Mouse (Mus musculus) forebrain, embryonic 12.5 days (tissue): ENCODE results near the gene Ablim1. TPM values are rescaled to one million over a fixed set of nuclear protein-coding genes. Genes with fewer than 3 reads are reported as not detected.

Experiments used
- ATAC-seq: fragments of 200-750 bp; cut with Nextera tagmentation; 2 replicates; pipeline ENCODE4 v1.8.0; 2017; ENCODE audit warnings: moderate TSS enrichment; ENCODE audit not compliant: low FRiP score
- H3K27ac ChIP-seq: fragments of 300-500 bp; sonication (generic); 2 replicates; pipeline ENCODE4 v1.5.1; 2016; ENCODE audit warnings: mild to moderate bottlenecking
- H3K27me3 ChIP-seq: fragments of 300-500 bp; sonication (generic); 2 replicates; pipeline ENCODE4 v1.6.1; 2016; ENCODE audit warnings: mild to moderate bottlenecking
- H3K36me3 ChIP-seq: fragments of 300-500 bp; sonication (generic); replicated peaks from 2 replicates; pipeline ENCODE4 v1.6.1; 2016; ENCODE audit warnings: mild to moderate bottlenecking
- H3K4me1 ChIP-seq: fragments of 300-500 bp; sonication (generic); 2 replicates; pipeline ENCODE4 v1.6.1; 2016
- H3K4me2 ChIP-seq: fragments of 300-500 bp; sonication (generic); 2 replicates; pipeline ENCODE4 v1.6.1; 2016; ENCODE audit warnings: mild to moderate bottlenecking, moderate library complexity
- H3K4me3 ChIP-seq: fragments of 300-500 bp; sonication (generic); replicated peaks from 2 replicates; pipeline ENCODE4 v1.5.1; 2016; ENCODE audit warnings: mild to moderate bottlenecking
- H3K9ac ChIP-seq: fragments of 300-500 bp; sonication (generic); 2 replicates; pipeline ENCODE4 v1.6.1; 2016; ENCODE audit warnings: mild to moderate bottlenecking
- H3K9me3 ChIP-seq: fragments of 300-500 bp; sonication (generic); 2 replicates; pipeline ENCODE4 v1.6.1; 2016
- WGBS: fragments of 180-500 bp; shearing (Covaris S2); methylation state at CpG from one replicate; pipeline ENCODE4 v1.1.7; 2016; 5-methylcytosine and 5-hydroxymethylcytosine counted together
- polyA plus RNA-seq: library from polyadenylated mRNA; unstranded; fragments of >200 nt; fragmentation: Nextera tagmentation; extraction: Ambion mirVana; gene quantifications from 2 replicates; pipeline ENCODE4 v1.2.1, GENCODE M21; 2016

Ablim1 gene
- polyA plus RNA-seq, 1 experiment from 2014 or later, result 17.7 TPM

GRCm38 (mm10) chr19:57067108-57067613, 247.6 kb downstream of the Ablim1 start:
- 89% methylated on average over 9 of the region's 9 CpGs for WGBS
- H3K27ac ChIP-seq, result no peak overlapping the region
- no peak for ATAC-seq
- H3K27me3 ChIP-seq, result no peaks in the 10 kb centered on the region
- H3K9me3 ChIP-seq, result no peaks in the 10 kb centered on the region
- no peak overlapping the region for H3K4me3 ChIP-seq
- H3K9ac ChIP-seq, result no peak overlapping the region
- no peak overlapping the region for H3K4me2 ChIP-seq
- H3K4me1 ChIP-seq, result no peaks in the 10 kb centered on the region; the same call in 1 of the 2 replicates
- H3K36me3 ChIP-seq, result no peaks in the 10 kb centered on the region; the same call in 1 of the 2 replicates

- no peaks in the 10 kb centered on the region; the same call in 1 of the 2 replicates for H3K36me3 ChIP-seq
- no peaks in the 10 kb centered on the region for H3K4me1 ChIP-seq
- ATAC-seq, result no peak
- H3K4me2 ChIP-seq, result no peak overlapping the region
- no peaks in the 10 kb centered on the region for H3K9me3 ChIP-seq
- H3K9ac ChIP-seq, result no peak overlapping the region
- H3K4me3 ChIP-seq, result no peak overlapping the region
- H3K27me3 ChIP-seq, result no peaks in the 10 kb centered on the region
- H3K27ac ChIP-seq, result no peak overlapping the region
- WGBS, result 35% methylated on average over 3 of the region's 3 CpGs
Measured at GRCm38 (mm10) chr19:57066313-57066712, 248.4 kb downstream of the Ablim1 start.

GRCm38 (mm10) chr19:57062746-57063145, 252.0 kb downstream of the Ablim1 start:
- no peak overlapping the region for H3K27ac ChIP-seq
- H3K4me1 ChIP-seq, result no peaks in the 10 kb centered on the region
- H3K4me3 ChIP-seq, result no peak overlapping the region
- no peak for ATAC-seq
- peaks cover 3% of the 10 kb centered on the region for H3K36me3 ChIP-seq
- no peak overlapping the region for H3K4me2 ChIP-seq
- no peak overlapping the region for H3K9ac ChIP-seq
- 51% methylated on average over 4 of the region's 4 CpGs for WGBS
- H3K27me3 ChIP-seq, result no peaks in the 10 kb centered on the region
- 0 out of 2 replicates have a peak, but pooled peaks cover 1% of the 10 kb centered on the region for H3K9me3 ChIP-seq

- Histone ChIP-seq H3K36me3 (peaks cover 5% of the 10 kb centered on the region), H3K4me2 (no peak overlapping the region), H3K27me3 (no peaks in the 10 kb centered on the region), H3K9ac (no peak overlapping the region), H3K9me3 (0 out of 2 replicates have a peak, but pooled peaks cover 4% of the 10 kb centered on the region), H3K4me1 (no peaks in the 10 kb centered on the region), H3K27ac (no peak overlapping the region), H3K4me3 (no peak overlapping the region)
- WGBS, result 56% methylated on average over 19 of the region's 19 CpGs
- ATAC-seq, result no peak
Measured at GRCm38 (mm10) chr19:57059018-57059580, 255.6 kb downstream of the Ablim1 start.

- Histone ChIP-seq H3K4me2 (no peak overlapping the region), H3K9me3 (0 out of 2 replicates have a peak, but pooled peaks cover 4% of the 10 kb centered on the region), H3K9ac (no peak overlapping the region), H3K27me3 (no peaks in the 10 kb centered on the region), H3K4me1 (no peaks in the 10 kb centered on the region), H3K4me3 (no peak overlapping the region), H3K36me3 (peaks cover 5% of the 10 kb centered on the region), H3K27ac (no peak overlapping the region)
- no peak for ATAC-seq
- WGBS, result 96% methylated on average over 2 of the region's 2 CpGs
Measured at GRCm38 (mm10) chr19:57057568-57057967, 257.2 kb downstream of the Ablim1 start.

GRCm38 (mm10) chr19:57055215-57056120, 259.3 kb downstream of the Ablim1 start:
- no peak overlapping the region for H3K4me3 ChIP-seq
- no peaks in the 10 kb centered on the region for H3K4me1 ChIP-seq
- peaks cover 5% of the 10 kb centered on the region for H3K36me3 ChIP-seq
- H3K4me2 ChIP-seq, result no peak overlapping the region
- H3K9me3 ChIP-seq, result 0 out of 2 replicates have a peak, but pooled peaks cover 4% of the 10 kb centered on the region
- H3K9ac ChIP-seq, result no peak overlapping the region
- 92% methylated on average over 16 of the region's 16 CpGs for WGBS
- no peak overlapping the region for H3K27ac ChIP-seq
- no peak for ATAC-seq
- peaks cover 3% of the 10 kb centered on the region; the same call in 1 of the 2 replicates for H3K27me3 ChIP-seq

GRCm38 (mm10) chr19:57052959-57053358, 261.8 kb downstream of the Ablim1 start:
- Histone ChIP-seq H3K9ac (no peak overlapping the region), H3K4me3 (no peak overlapping the region), H3K4me2 (no peak overlapping the region), H3K27me3 (peaks cover 3% of the 10 kb centered on the region; the same call in 1 of the 2 replicates), H3K9me3 (0 out of 2 replicates have a peak, but pooled peaks cover 4% of the 10 kb centered on the region), H3K27ac (no peak overlapping the region), H3K4me1 (peaks cover 9% of the 10 kb centered on the region), H3K36me3 (peaks cover 4% of the 10 kb centered on the region)
- ATAC-seq, result no peak
- 72% methylated on average over 8 of the region's 8 CpGs for WGBS

- H3K9me3 ChIP-seq, result no peaks in the 10 kb centered on the region
- WGBS, result 96% methylated on average over 7 of the region's 7 CpGs
- H3K27ac ChIP-seq, result no peak overlapping the region
- H3K9ac ChIP-seq, result no peak overlapping the region
- no peak overlapping the region for H3K4me3 ChIP-seq
- H3K4me2 ChIP-seq, result no peak overlapping the region
- peaks cover 3% of the 10 kb centered on the region; the same call in 1 of the 2 replicates for H3K27me3 ChIP-seq
- H3K36me3 ChIP-seq, result no peaks in the 10 kb centered on the region
- peaks cover 9% of the 10 kb centered on the region for H3K4me1 ChIP-seq
- no peak for ATAC-seq
Measured at GRCm38 (mm10) chr19:57052016-57052415, 262.7 kb downstream of the Ablim1 start.

GRCm38 (mm10) chr19:57049592-57050090, 265.1 kb downstream of the Ablim1 start:
- Histone ChIP-seq H3K27me3 (peaks cover 3% of the 10 kb centered on the region; the same call in 1 of the 2 replicates), H3K4me3 (no peak overlapping the region), H3K4me1 (peaks cover 9% of the 10 kb centered on the region), H3K9me3 (no peaks in the 10 kb centered on the region), H3K27ac (no peak overlapping the region), H3K36me3 (no peaks in the 10 kb centered on the region), H3K9ac (no peak overlapping the region), H3K4me2 (no peak overlapping the region)
- ATAC-seq, result no peak
- WGBS, result 35% methylated on average over 16 of the region's 16 CpGs

- H3K4me3 ChIP-seq, result no peak overlapping the region
- peaks cover 9% of the 10 kb centered on the region for H3K4me1 ChIP-seq
- no peak overlapping the region for H3K9ac ChIP-seq
- H3K9me3 ChIP-seq, result no peaks in the 10 kb centered on the region
- no peaks in the 10 kb centered on the region for H3K36me3 ChIP-seq
- 85% methylated on average over 9 of the region's 9 CpGs for WGBS
- H3K4me2 ChIP-seq, result no peak overlapping the region
- peaks cover 3% of the 10 kb centered on the region; the same call in 1 of the 2 replicates for H3K27me3 ChIP-seq
- H3K27ac ChIP-seq, result no peak overlapping the region
- no peak for ATAC-seq
Measured at GRCm38 (mm10) chr19:57047671-57048320, 266.9 kb downstream of the Ablim1 start.

- ATAC-seq, result no peak
- no peak overlapping the region for H3K4me2 ChIP-seq
- no peak overlapping the region for H3K9ac ChIP-seq
- no peaks in the 10 kb centered on the region for H3K9me3 ChIP-seq
- no peak overlapping the region for H3K4me3 ChIP-seq
- H3K27ac ChIP-seq, result no peak overlapping the region
- no peaks in the 10 kb centered on the region for H3K27me3 ChIP-seq
- H3K36me3 ChIP-seq, result no peaks in the 10 kb centered on the region
- WGBS, result 74% methylated on average over 6 of the region's 6 CpGs
- H3K4me1 ChIP-seq, result no peaks in the 10 kb centered on the region
Measured at GRCm38 (mm10) chr19:57039258-57039657, 275.5 kb downstream of the Ablim1 start.

- Histone ChIP-seq H3K4me3 (no peak overlapping the region), H3K9ac (no peak overlapping the region), H3K9me3 (no peaks in the 10 kb centered on the region), H3K36me3 (no peaks in the 10 kb centered on the region), H3K27ac (no peak overlapping the region), H3K4me1 (no peaks in the 10 kb centered on the region), H3K4me2 (no peak overlapping the region), H3K27me3 (no peaks in the 10 kb centered on the region)
- no peak for ATAC-seq
- 90% methylated on average over 15 of the region's 15 CpGs for WGBS
Measured at GRCm38 (mm10) chr19:57036860-57037259, 277.9 kb downstream of the Ablim1 start.
